In genomic region chr15:82378261-82379180, GRCm38 (mm10) we compare ENCODE assay signal across 9 mouse cellular contexts. TPM values are rescaled to one million over a fixed set of nuclear protein-coding genes. Genes with fewer than 3 reads are reported as not detected.
DNase-seq lines count a peak whose midpoint lies in the region; ATAC-seq and TF ChIP-seq lines count a peak whose summit lies in the region.
"Had no signal": no experiment of that assay in that cellular context is flagged by ENCODE, and none has a peak within 500 bp of the region (broad histone marks: within the 10 kb centered on the region; RNA-seq: fewer than 3 reads in every experiment).

No protein-coding gene starts in this region.

- H3K4me3 ChIP-seq in gastrocnemius, adult 2 months, result peak overlapping the region; percentile 88
- H3K4me3 ChIP-seq in cortical plate, adult 2 months (ENCODE audit: insufficient read depth, low read length), result no peak overlapping the region
- peak overlapping the region; percentile 51; the same call in 1 of the 2 replicates for H3K4me3 ChIP-seq in intestine, postnatal 0 days (ENCODE audit: low read depth, low read length)
- no peak overlapping the region for H3K4me3 ChIP-seq in lung, embryonic 16.5 days (ENCODE audit: low read length)
- no peak overlapping the region for H3K4me3 ChIP-seq in forebrain, embryonic 11.5 days (ENCODE audit: low read depth, low read length)
- H3K4me3 ChIP-seq: midbrain, embryonic 12.5 days had no signal

- no peaks in the 10 kb centered on the region for H3K27me3 ChIP-seq in intestine, postnatal 0 days (replicated peaks; ENCODE audit: control insufficient read depth, insufficient read depth, low read length)
- no peaks in the 10 kb centered on the region for H3K27me3 ChIP-seq in lung, embryonic 16.5 days (ENCODE audit: control insufficient read depth, insufficient read depth, low read depth, low read length)
- no peaks in the 10 kb centered on the region for H3K27me3 ChIP-seq in forebrain, embryonic 11.5 days (ENCODE audit: control insufficient read depth, insufficient read depth, low read length)

- no peaks in the 10 kb centered on the region for H3K9me3 ChIP-seq in intestine, postnatal 0 days (ENCODE audit: control insufficient read depth)
- no peaks in the 10 kb centered on the region for H3K9me3 ChIP-seq in lung, embryonic 16.5 days (ENCODE audit: control insufficient read depth, low read length)
- no peaks in the 10 kb centered on the region for H3K9me3 ChIP-seq in forebrain, embryonic 11.5 days (ENCODE audit: control insufficient read depth, low read length)
- H3K9me3 ChIP-seq: midbrain, embryonic 12.5 days had no signal

- 38% methylated on average over 15 of the region's 15 CpGs for WGBS in intestine, postnatal 0 days
- 32% methylated on average over 15 of the region's 15 CpGs for WGBS in lung, embryonic 16.5 days
- WGBS in forebrain, embryonic 11.5 days, result 63% methylated on average over 15 of the region's 15 CpGs

- peaks cover 2% of the 10 kb centered on the region for H3K4me1 ChIP-seq in cortical plate, adult 2 months (ENCODE audit: control insufficient read depth, insufficient read depth, low read length)
- H3K4me1 ChIP-seq in intestine, postnatal 0 days (replicated peaks; ENCODE audit: control insufficient read depth, insufficient read depth, low read length), result 0 out of 2 replicates have a peak, but pooled peaks cover 5% of the 10 kb centered on the region
- H3K4me1 ChIP-seq in lung, embryonic 16.5 days (replicated peaks; ENCODE audit: control insufficient read depth, insufficient read depth, low read length), result peaks cover 30% of the 10 kb centered on the region
- H3K4me1 ChIP-seq in forebrain, embryonic 11.5 days (replicated peaks; ENCODE audit: control insufficient read depth, insufficient read depth, low read length), result peaks cover 6% of the 10 kb centered on the region; the same call in 1 of the 2 replicates

- TF ChIP-seq CTCF in gastrocnemius, adult 2 months (IDR thresholded peaks at IDR 0.05), result no peak
- TF ChIP-seq CTCF in cortical plate, adult 2 months (IDR thresholded peaks at IDR 0.05; ENCODE audit: extremely low read depth, insufficient read depth, low read length), result no peak
- no peak for TF ChIP-seq CTCF in intestine, postnatal 0 days (IDR thresholded peaks at IDR 0.05; ENCODE audit: low read depth)

- 0 out of 2 replicates have a peak, but pooled peaks have one; percentile 25 for ATAC-seq in intestine, postnatal 0 days
- no peak for ATAC-seq in lung, embryonic 16.5 days (ENCODE audit: low read depth)
- ATAC-seq in forebrain, embryonic 11.5 days (replicated peaks; ENCODE audit: low FRiP score), result no peak

- H3K4me2 ChIP-seq in intestine, postnatal 0 days (replicated peaks; ENCODE audit: low read depth), result peak overlapping the region; percentile 73
- peak overlapping the region; percentile 78 for H3K4me2 ChIP-seq in lung, embryonic 16.5 days (ENCODE audit: low read depth, low read length)
- H3K4me2 ChIP-seq in forebrain, embryonic 11.5 days (ENCODE audit: low read depth, low read length, severe bottlenecking), result no peak overlapping the region

- H3K27ac ChIP-seq in gastrocnemius, adult 2 months, result peak overlapping the region; percentile 96
- peak overlapping the region; percentile 19 for H3K27ac ChIP-seq in cortical plate, adult 2 months (ENCODE audit: insufficient read depth, low read length)
- H3K27ac ChIP-seq in intestine, postnatal 0 days (ENCODE audit: low read depth, low read length), result peak overlapping the region; percentile 84
- peak overlapping the region; percentile 78 for H3K27ac ChIP-seq in lung, embryonic 16.5 days (ENCODE audit: low read length)
- H3K27ac ChIP-seq in forebrain, embryonic 11.5 days (ENCODE audit: low read depth, low read length), result no peak overlapping the region
- H3K27ac ChIP-seq: midbrain, embryonic 12.5 days had no signal

- peaks cover 4% of the 10 kb centered on the region for H3K36me3 ChIP-seq in intestine, postnatal 0 days (ENCODE audit: control insufficient read depth, insufficient read depth)
- no peaks in the 10 kb centered on the region for H3K36me3 ChIP-seq in lung, embryonic 16.5 days (ENCODE audit: control insufficient read depth, insufficient read depth, low read length)
- no peaks in the 10 kb centered on the region for H3K36me3 ChIP-seq in forebrain, embryonic 11.5 days (ENCODE audit: control insufficient read depth, insufficient read depth, low read length)
- H3K36me3 ChIP-seq: midbrain, embryonic 12.5 days had no signal

- intact Hi-C loops in gastrocnemius, adult 2 months (cut with DNase I), result no loop called here

- DNase-seq in gastrocnemius, adult 2 months, result no peak
- no peak for DNase-seq in gastrocnemius, adult 18-20 months (ENCODE audit: low spot score)
- DNase-seq in cerebellum, postnatal 25 days, result no peak
- DNase-seq in urinary bladder, postnatal 25 days (ENCODE audit: low spot score), result no peak
- no peak for DNase-seq in forebrain, embryonic 11.5 days (ENCODE audit: low spot score)

- no peak overlapping the region for H3K9ac ChIP-seq in intestine, postnatal 0 days (ENCODE audit: low read depth, low read length)
- H3K9ac ChIP-seq in lung, embryonic 16.5 days (ENCODE audit: low read length), result peak overlapping the region; percentile 35; the same call in 1 of the 2 replicates
- no peak overlapping the region for H3K9ac ChIP-seq in forebrain, embryonic 11.5 days (ENCODE audit: low read length)
- H3K9ac ChIP-seq: midbrain, embryonic 12.5 days had no signal

- TF ChIP-seq POLR2A in cortical plate, adult 2 months (IDR thresholded peaks at IDR 0.05; ENCODE audit: extremely low read depth, insufficient read depth, low read length), result no peak

RNA-seq across cellular contexts. Expression of gene Cyp2d22, which starts 1.5 kb away (rescaled TPM):
- 10 to 100 TPM; 13.1 to 16.4 TPM for total RNA-seq in gastrocnemius, adult 2 months (2021)
- total RNA-seq in gastrocnemius, adult 18-20 months (2021), result 10 to 100 TPM; 11.6 to 12.4 TPM
- 50.3 and 57.9 TPM in 2 replicates for polyA plus RNA-seq in cortical plate, adult 2 months (2012; rRNA removed)
- 5.7 and 7.6 TPM in 2 replicates for polyA plus RNA-seq in intestine, postnatal 0 days (2015; fragmentation: Nextera tagmentation; extraction: Ambion mirVana)
- polyA plus RNA-seq in lung, embryonic 16.5 days (2015; fragmentation: Nextera tagmentation; extraction: Ambion mirVana), result 9.7 and 12.7 TPM in 2 replicates
- polyA plus RNA-seq in forebrain, embryonic 11.5 days (2014; fragmentation: Nextera tagmentation; extraction: Ambion mirVana), result 2.5 and 3.6 TPM in 2 replicates

RNA-seq across cellular contexts. Expression of gene Cyp2d11, which starts 15.3 kb away (rescaled TPM):
- not detected for total RNA-seq in gastrocnemius, adult 2 months (2021)
- total RNA-seq in gastrocnemius, adult 18-20 months (2021), result under 1 TPM in 1 of 2 experiments, not detected in 1; 0.18 TPM
- polyA plus RNA-seq in cortical plate, adult 2 months (2012; rRNA removed), result not detected in 2 replicates
- polyA plus RNA-seq in intestine, postnatal 0 days (2015; fragmentation: Nextera tagmentation; extraction: Ambion mirVana), result not detected in 2 replicates
- polyA plus RNA-seq in lung, embryonic 16.5 days (2015; fragmentation: Nextera tagmentation; extraction: Ambion mirVana), result not detected in 2 replicates
- not detected in 2 replicates for polyA plus RNA-seq in forebrain, embryonic 11.5 days (2014; fragmentation: Nextera tagmentation; extraction: Ambion mirVana)
- polyA plus RNA-seq: midbrain, embryonic 12.5 days had no signal

RNA-seq across cellular contexts. Expression of gene Ndufa6, which starts 24.4 kb away (rescaled TPM):
- 100 to 1,000 TPM; 464 to 595 TPM for total RNA-seq in gastrocnemius, adult 2 months (2021)
- 100 to 1,000 TPM; 481 to 494 TPM for total RNA-seq in gastrocnemius, adult 18-20 months (2021)
- 461 and 466 TPM in 2 replicates for polyA plus RNA-seq in cortical plate, adult 2 months (2012; rRNA removed)
- 830 and 832 TPM in 2 replicates for polyA plus RNA-seq in intestine, postnatal 0 days (2015; fragmentation: Nextera tagmentation; extraction: Ambion mirVana)
- 313 and 340 TPM in 2 replicates for polyA plus RNA-seq in lung, embryonic 16.5 days (2015; fragmentation: Nextera tagmentation; extraction: Ambion mirVana)
- polyA plus RNA-seq in forebrain, embryonic 11.5 days (2014; fragmentation: Nextera tagmentation; extraction: Ambion mirVana), result 251 and 275 TPM in 2 replicates

RNA-seq across cellular contexts. Expression of gene Cyp2d10, which starts 28.5 kb away (rescaled TPM):
- total RNA-seq in gastrocnemius, adult 2 months (2021), result not detected
- under 1 TPM in 1 of 2 experiments, not detected in 1; 0.43 TPM for total RNA-seq in gastrocnemius, adult 18-20 months (2021)
- polyA plus RNA-seq in cortical plate, adult 2 months (2012; rRNA removed), result not detected in 2 replicates
- 0.25 and 0.39 TPM in 2 replicates for polyA plus RNA-seq in intestine, postnatal 0 days (2015; fragmentation: Nextera tagmentation; extraction: Ambion mirVana)
- polyA plus RNA-seq in lung, embryonic 16.5 days (2015; fragmentation: Nextera tagmentation; extraction: Ambion mirVana), result 0.18 and 0.63 TPM in 2 replicates
- polyA plus RNA-seq in forebrain, embryonic 11.5 days (2014; fragmentation: Nextera tagmentation; extraction: Ambion mirVana), result not detected in 2 replicates
- polyA plus RNA-seq: midbrain, embryonic 12.5 days had no signal

RNA-seq across cellular contexts. Expression of gene Smdt1, which starts 39.8 kb away (rescaled TPM):
- total RNA-seq in gastrocnemius, adult 2 months (2021), result 100 to 1,000 TPM; 134 to 141 TPM
- total RNA-seq in gastrocnemius, adult 18-20 months (2021), result 100 to 1,000 TPM; 123 to 154 TPM
- polyA plus RNA-seq in cortical plate, adult 2 months (2012; rRNA removed), result 279 and 280 TPM in 2 replicates
- polyA plus RNA-seq in intestine, postnatal 0 days (2015; fragmentation: Nextera tagmentation; extraction: Ambion mirVana), result 448 and 457 TPM in 2 replicates
- 243 and 250 TPM in 2 replicates for polyA plus RNA-seq in lung, embryonic 16.5 days (2015; fragmentation: Nextera tagmentation; extraction: Ambion mirVana)
- 236 and 244 TPM in 2 replicates for polyA plus RNA-seq in forebrain, embryonic 11.5 days (2014; fragmentation: Nextera tagmentation; extraction: Ambion mirVana)

Comparison
In these comparisons a context has a peak if more than half of its experiments do, and no peak if none do; other contexts are left out.
1. H3K4me3 ChIP-seq: peak in gastrocnemius, adult 2 months (single experiment) and intestine, postnatal 0 days (single experiment); none in cortical plate, adult 2 months (single experiment), lung, embryonic 16.5 days (single experiment) and forebrain, embryonic 11.5 days (single experiment).